Mouse (Mus musculus): ENCODE data around the gene Arsb. TPM values are rescaled to one million over a fixed set of nuclear protein-coding genes. Genes with fewer than 3 reads are reported as not detected.

The Arsb gene
- total RNA-seq, 2 experiments from 2014 or later: 6.1 to 7.9 TPM

Small RNA genes lying within 50 kb of the gene (microRNA-seq; reads per million reads assigned to microRNA genes)
- gene Gm25534 (0 reads per million in 2 experiments), gene Mir5624 (0 reads per million in 2 experiments)

Other genes starting within 250 kb of the Arsb start
- gene Bhmt, start 133.7 kb upstream of the Arsb start, total RNA-seq (2021): under 1 TPM in 1 of 2 experiments, not detected in 1; 0.11 TPM
- gene Bhmt2, start 97.3 kb upstream of the Arsb start, total RNA-seq (2021): not detected
- not detected for gene Dmgdh, start 97.2 kb upstream of the Arsb start, total RNA-seq (2021)

Data from gastrocnemius, postnatal 14 days (tissue).